Mouse (Mus musculus) layer of hippocampus, postnatal 36 days (tissue): Measurements from ENCODE around the gene Dnajc16. TPM values are rescaled to one million over a fixed set of nuclear protein-coding genes. Genes with fewer than 3 reads are reported as not detected.

Experiments
- DNase-seq, 2 experiments: peaks; one replicate each; pipeline ENCODE4 v3.0.0; 2022
- total RNA-seq, 2 experiments: library from RNA; stranded (reverse); gene quantifications; 2 replicates each; pipeline ENCODE4 v1.2.3; 2021

The Dnajc16 gene
- total RNA-seq, 2 experiments from 2014 or later: 43.3 to 45.0 TPM

GRCm38 (mm10) chr4:141722731-141723672 lies 67.7 kb downstream of the Dnajc16 start, which contains the start of gene Ddi2:
Ddi2 (minus strand) TSS chr4:141723419.
- peak; percentile 90 to 91 for DNase-seq

- DNase-seq: no peak
These were observed 68.8 kb downstream of the Dnajc16 start for GRCm38 (mm10) chr4:141721961-141722360.

DNA sequence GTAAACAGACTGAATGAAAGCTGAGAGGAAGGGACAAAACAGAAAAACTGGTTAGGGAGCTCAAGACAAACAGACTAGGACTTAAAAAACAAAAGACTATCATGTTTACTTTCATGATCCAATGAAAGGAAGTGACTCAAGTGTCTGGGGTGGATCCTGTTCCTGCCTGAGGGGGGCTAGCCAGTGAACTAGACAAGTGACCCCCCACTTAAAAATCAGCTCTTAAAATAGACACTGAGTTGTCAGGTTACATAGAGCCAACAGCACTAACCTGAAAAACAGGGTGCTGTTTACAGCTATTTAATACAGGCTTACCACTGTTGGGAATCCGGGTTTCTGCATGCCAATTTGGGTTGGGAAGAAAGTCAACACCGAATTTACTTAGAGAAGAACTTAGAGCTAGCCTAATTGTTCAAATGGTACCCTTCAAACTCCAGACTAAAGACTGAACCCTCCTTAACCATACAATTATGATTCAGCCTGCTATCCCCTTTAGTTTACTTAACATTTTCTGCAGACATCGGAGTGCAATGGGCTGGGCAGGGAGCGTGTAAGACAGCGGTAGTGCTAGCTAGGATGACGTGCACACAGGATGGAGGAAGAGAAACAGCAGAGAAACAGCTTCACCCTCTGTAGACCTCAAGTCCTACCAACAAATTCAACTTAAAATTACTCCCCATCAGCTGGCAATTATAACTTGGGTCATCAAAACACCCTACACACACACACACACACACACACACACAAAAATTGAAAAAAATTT lies 69.8 kb downstream of the Dnajc16 start:
- no peak for DNase-seq

GRCm38 (mm10) chr4:141719304-141719703 lies 71.4 kb downstream of the Dnajc16 start:
- DNase-seq: no peak

DNA sequence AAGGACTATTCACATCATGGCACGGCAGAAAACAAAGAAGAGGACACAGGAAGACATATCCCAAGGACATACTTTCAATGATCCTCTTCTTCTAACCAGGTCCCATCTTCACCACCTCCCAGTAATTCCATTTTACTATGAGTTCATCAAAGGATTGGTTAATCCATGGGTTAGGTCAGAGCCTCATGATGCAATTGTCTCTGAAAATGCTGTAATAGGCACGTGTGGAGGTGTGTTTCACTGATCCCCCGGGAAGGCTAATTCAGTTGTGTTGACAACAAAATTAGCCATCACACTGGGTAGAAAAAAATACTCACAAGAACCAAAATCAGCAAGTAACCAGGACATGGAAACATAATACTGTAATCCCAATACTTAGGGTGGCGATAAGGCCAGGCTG lies 73.1 kb downstream of the Dnajc16 start:
- DNase-seq: no peak

DNA sequence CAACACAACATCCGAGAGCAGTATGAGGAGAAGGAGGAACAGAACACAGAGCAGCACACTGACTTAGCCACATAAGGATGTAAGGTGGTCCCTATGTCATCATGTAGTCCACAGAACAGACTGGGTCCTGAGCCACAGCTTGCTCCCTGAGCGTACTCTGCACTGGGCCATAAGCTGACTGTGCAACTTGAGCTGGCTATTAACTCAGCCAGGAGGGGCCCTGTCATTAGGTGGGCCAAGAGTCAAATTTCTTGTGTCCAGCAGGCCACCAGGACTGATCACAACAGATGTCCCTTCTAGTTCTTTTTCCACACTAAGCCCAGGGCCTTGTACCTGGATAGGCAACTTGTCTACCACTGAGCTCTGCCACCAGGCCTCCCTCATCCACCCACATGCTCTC lies 75.7 kb downstream of the Dnajc16 start:
- no peak for DNase-seq

DNA sequence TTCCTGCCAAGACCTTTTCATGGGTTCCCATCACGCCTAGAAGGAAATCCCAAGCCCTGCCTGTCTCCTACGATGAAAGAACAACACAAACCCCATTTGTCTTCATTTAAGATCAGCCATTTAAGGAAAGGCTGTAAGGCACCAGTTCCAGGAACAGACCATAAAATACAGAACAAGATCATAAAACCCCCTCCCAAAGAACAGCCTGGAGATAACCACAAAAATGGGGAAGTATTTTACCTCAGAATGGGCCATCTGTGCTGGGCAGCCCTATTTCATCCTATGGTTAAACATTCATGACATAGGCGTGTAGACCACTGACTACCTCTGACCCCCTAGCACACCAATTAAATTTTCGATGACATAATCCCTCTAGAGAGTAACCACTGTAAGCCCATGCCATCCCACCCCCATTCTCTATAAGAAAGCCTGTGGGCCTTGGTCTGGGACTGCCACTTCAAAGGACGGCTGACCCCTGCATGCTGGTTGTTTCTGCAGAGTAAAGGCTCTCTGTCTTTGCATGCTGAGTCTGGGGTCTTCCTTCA lies 77.1 kb downstream of the Dnajc16 start:
- DNase-seq: no peak

DNA sequence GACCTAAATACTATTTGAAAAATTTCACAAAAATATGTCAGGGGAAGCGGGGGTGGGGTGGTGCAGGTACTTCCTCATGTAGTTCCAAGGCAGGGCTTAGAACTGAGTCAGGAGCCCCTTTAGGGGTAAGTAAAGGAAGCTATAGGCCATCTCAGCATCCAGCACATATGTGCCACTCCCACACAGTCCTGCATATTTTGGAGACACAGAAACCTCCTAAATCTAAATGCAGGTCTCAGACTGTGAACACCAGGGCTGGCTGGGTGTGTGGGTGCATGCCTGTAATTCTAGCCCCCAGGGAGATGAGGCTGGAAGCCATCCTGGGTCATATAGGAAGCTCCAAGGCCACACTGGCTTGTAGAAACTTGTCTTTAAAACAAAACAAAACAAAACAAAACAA lies 79.5 kb downstream of the Dnajc16 start:
- DNase-seq: no peak

Other genes with a start within 250 kb of the Dnajc16 start
- 1 to 10 TPM in 1 of 2 experiments, under 1 TPM in 1; 0.50 to 1.0 TPM for gene Fblim1, start 184.8 kb downstream of the Dnajc16 start, total RNA-seq
- gene Tmem82, start 172.3 kb downstream of the Dnajc16 start, total RNA-seq: under 1 TPM; 0.28 to 0.42 TPM
- gene Slc25a34, start 167.1 kb downstream of the Dnajc16 start, total RNA-seq: 1 to 10 TPM; 2.6 to 2.9 TPM
- gene Plekhm2, start 126.0 kb downstream of the Dnajc16 start, total RNA-seq: 10 to 100 TPM; 67.4 to 81.7 TPM
- not detected for gene Rsc1a1, start 105.3 kb downstream of the Dnajc16 start, total RNA-seq
- gene Ddi2, start 67.5 kb downstream of the Dnajc16 start, total RNA-seq: 10 to 100 TPM; 45.1 to 46.9 TPM
- under 1 TPM in 1 of 2 experiments, not detected in 1; 0.32 TPM for gene Agmat, start 44.3 kb downstream of the Dnajc16 start, total RNA-seq
- 10 to 100 TPM; 19.9 to 21.1 TPM for gene Casp9, start 2.7 kb upstream of the Dnajc16 start, total RNA-seq
- not detected for gene Cela2a, start 35.2 kb upstream of the Dnajc16 start, total RNA-seq
- gene Ctrc, start 55.4 kb upstream of the Dnajc16 start, total RNA-seq: not detected
- 100 to 1,000 TPM; 135 to 143 TPM for gene Efhd2, start 84.0 kb upstream of the Dnajc16 start, total RNA-seq
- 1 to 10 TPM; 8.6 to 9.7 TPM for gene Fhad1, start 224.2 kb upstream of the Dnajc16 start, total RNA-seq